Mouse (Mus musculus) brain, embryonic 14.5 days (tissue): ENCODE results near the gene Nup155.

Source experiments
- CTCF ChIP-seq: fragments of 200-500 bp; IDR thresholded peaks from 2 replicates; pipeline ENCODE4 v1.5.1; 2012; ENCODE audit warnings: inconsistent platforms, mild to moderate bottlenecking, moderate library complexity, borderline replicate concordance; ENCODE audit not compliant: insufficient read depth, insufficient read length; ENCODE audit errors: extremely low read depth
- POLR2A ChIP-seq: fragments of 200-500 bp; IDR thresholded peaks from 2 replicates; pipeline ENCODE4 v1.6.1; 2012; ENCODE audit warnings: mild to moderate bottlenecking, inconsistent platforms, borderline replicate concordance; ENCODE audit not compliant: poor library complexity, insufficient read depth, insufficient read length, severe bottlenecking; ENCODE audit errors: extremely low read depth

- no peak for TF ChIP-seq CTCF
- TF ChIP-seq POLR2A = no peak
These were observed 91.2 kb downstream of the Nup155 start for GRCm38 (mm10) chr15:8200317-8200716.
